26 mouse cellular contexts compared by ENCODE assay signal in genomic region chrX:48004786-48005185, GRCm38 (mm10).
"Had no signal": no experiment of that assay in that cellular context is flagged by ENCODE, and none has a peak within 500 bp of the region (broad histone marks: within the 10 kb centered on the region; RNA-seq: fewer than 3 reads in every experiment).

No protein-coding gene starts in this region.

- H3K4me3 ChIP-seq: gastrocnemius, adult 2 months; heart, adult 2 months; heart, embryonic 13.5 days; heart, embryonic 15.5 days; hindbrain, embryonic 13.5 days; hindbrain, embryonic 15.5 days; limb, embryonic 13.5 days; limb, embryonic 15.5 days; liver, embryonic 13.5 days; liver, embryonic 15.5 days had no signal

- H3K9me3 ChIP-seq: heart, embryonic 13.5 days; heart, embryonic 15.5 days; hindbrain, embryonic 15.5 days; limb, embryonic 13.5 days; limb, embryonic 15.5 days; liver, embryonic 13.5 days; liver, embryonic 15.5 days had no signal

- H3K36me3 ChIP-seq: heart, embryonic 13.5 days; heart, embryonic 15.5 days; hindbrain, embryonic 13.5 days; hindbrain, embryonic 15.5 days; limb, embryonic 13.5 days; limb, embryonic 15.5 days; liver, embryonic 13.5 days; liver, embryonic 15.5 days had no signal

- H3K9ac ChIP-seq: heart, embryonic 13.5 days; heart, embryonic 15.5 days; hindbrain, embryonic 13.5 days; hindbrain, embryonic 15.5 days; limb, embryonic 13.5 days; limb, embryonic 15.5 days; liver, embryonic 13.5 days; liver, embryonic 15.5 days had no signal

- H3K4me1 ChIP-seq: heart, embryonic 13.5 days; heart, embryonic 15.5 days; hindbrain, embryonic 13.5 days; hindbrain, embryonic 15.5 days; limb, embryonic 13.5 days; limb, embryonic 15.5 days; liver, embryonic 13.5 days; liver, embryonic 15.5 days had no signal

- DNase-seq: gastrocnemius, adult 2 months; gastrocnemius, postnatal 10 days; gastrocnemius, postnatal 25 days; heart, adult 11 months; heart, adult 2 months; heart, postnatal 14 days; heart, postnatal 36 days; kidney, adult 11 months; kidney, adult 8-10 months; kidney, postnatal 14 days; kidney, postnatal 36 days; layer of hippocampus, adult 9-11 months; layer of hippocampus, postnatal 36 days; left cerebral cortex, postnatal 4 days; liver, embryonic 13.5 days had no signal

- H3K4me2 ChIP-seq: heart, embryonic 11.5 days; heart, embryonic 13.5 days; heart, embryonic 15.5 days; hindbrain, embryonic 13.5 days; hindbrain, embryonic 15.5 days; limb, embryonic 13.5 days; limb, embryonic 15.5 days; liver, embryonic 13.5 days; liver, embryonic 15.5 days had no signal

- ATAC-seq: hindbrain, postnatal 0 days; intestine, embryonic 16.5 days had no signal

- H3K27ac ChIP-seq: gastrocnemius, adult 2 months; heart, adult 2 months; heart, embryonic 13.5 days; heart, embryonic 15.5 days; hindbrain, embryonic 13.5 days; hindbrain, embryonic 15.5 days; hindbrain, postnatal 0 days; kidney, postnatal 0 days; limb, embryonic 13.5 days; limb, embryonic 15.5 days; liver, embryonic 13.5 days; liver, embryonic 15.5 days had no signal

- H3K27me3 ChIP-seq: heart, embryonic 13.5 days; heart, embryonic 15.5 days; hindbrain, embryonic 13.5 days; hindbrain, embryonic 15.5 days; limb, embryonic 13.5 days; limb, embryonic 15.5 days; liver, embryonic 13.5 days; liver, embryonic 15.5 days had no signal
